Mouse (Mus musculus) common myeloid progenitor, adult 5-6 weeks (primary cell): ENCODE measurements at regions not wholly inside any gene's neighbourhood (a gene's known extent, or its start where the extent isn't known, plus 50 kb on each side); places are given as distances from the start of the nearest gene placed in this dataset.
A peak's percentile ranks its signal among the peaks of the same experiment; 100 is the strongest.

Source experiments
- ATAC-seq: replicated peaks from 2 replicates; pipeline ENCODE4 v1.8.0; 2016; ENCODE audit warnings: low read depth, mild to moderate bottlenecking, moderate TSS enrichment, inconsistent platforms; ENCODE audit not compliant: poor library complexity, severe bottlenecking

- ATAC-seq, result 0 out of 2 replicates have a peak, but pooled peaks have one; percentile 25
Measured at GRCm38 (mm10) chr13:102106188-102106587, 338.2 kb upstream of the Pik3r1 start.

- ATAC-seq, result peak; percentile 29; the same call in 1 of the 2 replicates
Measured at GRCm38 (mm10) chr13:102108204-102108603, 340.2 kb upstream of the Pik3r1 start.

- ATAC-seq, result no peak
Measured at GRCm38 (mm10) chr13:102108916-102109315, 340.9 kb upstream of the Pik3r1 start.

GRCm38 (mm10) chr13:102113941-102114340 lies 345.9 kb upstream of the Pik3r1 start:
- ATAC-seq, result no peak

GRCm38 (mm10) chr13:102122341-102122740 lies 354.3 kb upstream of the Pik3r1 start:
- no peak for ATAC-seq

GRCm38 (mm10) chr13:102127933-102128430 lies 360.0 kb upstream of the Pik3r1 start:
- ATAC-seq, result peak; percentile 80

GRCm38 (mm10) chr13:102131459-102131858 lies 363.4 kb upstream of the Pik3r1 start:
- no peak for ATAC-seq

- no peak for ATAC-seq
Measured at GRCm38 (mm10) chr13:102132154-102132553, 364.1 kb upstream of the Pik3r1 start.

GRCm38 (mm10) chr13:102132696-102133095 lies 364.7 kb upstream of the Pik3r1 start:
- ATAC-seq, result no peak

- ATAC-seq, result peak; percentile 54
Measured at GRCm38 (mm10) chr13:102135210-102135609, 367.2 kb upstream of the Pik3r1 start.

GRCm38 (mm10) chr13:102142986-102143385 lies 375.0 kb upstream of the Pik3r1 start:
- ATAC-seq, result no peak

GRCm38 (mm10) chr13:102143848-102144247 lies 375.8 kb upstream of the Pik3r1 start:
- peak; percentile 54 for ATAC-seq

- peak; percentile 69; the same call in 1 of the 2 replicates for ATAC-seq
Measured at GRCm38 (mm10) chr13:102148039-102148438, 380.0 kb upstream of the Pik3r1 start.

- ATAC-seq, result no peak
Measured at GRCm38 (mm10) chr13:102153785-102154608, 386.0 kb upstream of the Pik3r1 start.

GRCm38 (mm10) chr13:102154609-102154899 lies 386.5 kb upstream of the Pik3r1 start:
- ATAC-seq, result no peak

GRCm38 (mm10) chr13:102157369-102158130 lies 389.5 kb upstream of the Pik3r1 start:
- no peak for ATAC-seq

- no peak for ATAC-seq
Measured at GRCm38 (mm10) chr13:102173382-102174234, 405.6 kb upstream of the Pik3r1 start.

GRCm38 (mm10) chr13:102174431-102174830 lies 406.4 kb upstream of the Pik3r1 start:
- ATAC-seq, result no peak

GRCm38 (mm10) chr13:102174896-102175295 lies 406.9 kb upstream of the Pik3r1 start:
- ATAC-seq, result no peak

GRCm38 (mm10) chr13:102175406-102175805 lies 407.4 kb upstream of the Pik3r1 start:
- no peak for ATAC-seq
